Mouse (Mus musculus) C2C12 (cell line): Measurements from ENCODE around the gene Ogg1.

Experiments
- CTCF ChIP-seq: IDR thresholded peaks from one replicate; pipeline ENCODE4 v1.5.1; 2011; ENCODE audit not compliant: control insufficient read depth, insufficient read depth, insufficient read length
- USF1 ChIP-seq: IDR thresholded peaks from one replicate; pipeline ENCODE4 v1.6.1; 2011; ENCODE audit warnings: low read depth, mild to moderate bottlenecking, control low read depth, moderate library complexity

DNA sequence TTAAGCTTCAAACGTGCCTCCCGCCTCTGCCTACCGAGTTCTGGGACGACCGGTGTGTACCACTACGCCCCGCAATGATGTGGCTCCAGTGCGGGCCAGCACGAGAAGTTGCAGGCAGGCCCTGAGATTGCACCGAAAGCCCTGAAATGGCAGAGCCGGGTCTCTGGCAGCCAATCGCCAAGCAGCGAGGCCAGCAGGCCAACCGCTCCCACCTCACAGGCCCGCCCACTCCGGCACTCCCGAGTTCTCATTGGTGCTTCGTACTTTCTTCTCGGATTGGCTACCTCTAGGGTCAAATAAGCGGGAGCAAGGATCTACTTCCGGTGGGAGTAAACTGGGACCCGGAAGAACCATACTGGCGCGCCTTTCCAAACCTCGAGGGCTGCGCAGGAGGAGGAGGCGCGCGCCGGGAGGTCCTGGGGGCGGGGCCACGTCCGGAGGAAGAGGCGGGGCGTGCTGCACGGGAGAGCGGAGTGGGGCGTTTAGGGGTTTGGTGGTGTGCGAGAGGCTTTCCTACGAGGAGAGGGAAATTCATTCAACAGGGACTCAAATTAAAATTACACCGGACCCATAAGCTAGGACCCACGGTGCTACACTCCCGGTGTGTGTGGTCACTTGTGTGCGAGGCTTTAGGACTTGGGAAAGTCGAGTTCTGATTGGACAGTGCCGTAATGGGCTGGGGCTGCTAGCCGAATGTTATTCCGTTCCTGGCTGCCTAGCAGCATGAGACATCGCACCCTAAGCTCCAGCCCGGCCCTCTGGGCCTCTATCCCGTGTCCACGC is at the start of gene Ogg1:
- TF ChIP-seq CTCF: no peak
- TF ChIP-seq USF1: no peak
